In the genomic region with DNA sequence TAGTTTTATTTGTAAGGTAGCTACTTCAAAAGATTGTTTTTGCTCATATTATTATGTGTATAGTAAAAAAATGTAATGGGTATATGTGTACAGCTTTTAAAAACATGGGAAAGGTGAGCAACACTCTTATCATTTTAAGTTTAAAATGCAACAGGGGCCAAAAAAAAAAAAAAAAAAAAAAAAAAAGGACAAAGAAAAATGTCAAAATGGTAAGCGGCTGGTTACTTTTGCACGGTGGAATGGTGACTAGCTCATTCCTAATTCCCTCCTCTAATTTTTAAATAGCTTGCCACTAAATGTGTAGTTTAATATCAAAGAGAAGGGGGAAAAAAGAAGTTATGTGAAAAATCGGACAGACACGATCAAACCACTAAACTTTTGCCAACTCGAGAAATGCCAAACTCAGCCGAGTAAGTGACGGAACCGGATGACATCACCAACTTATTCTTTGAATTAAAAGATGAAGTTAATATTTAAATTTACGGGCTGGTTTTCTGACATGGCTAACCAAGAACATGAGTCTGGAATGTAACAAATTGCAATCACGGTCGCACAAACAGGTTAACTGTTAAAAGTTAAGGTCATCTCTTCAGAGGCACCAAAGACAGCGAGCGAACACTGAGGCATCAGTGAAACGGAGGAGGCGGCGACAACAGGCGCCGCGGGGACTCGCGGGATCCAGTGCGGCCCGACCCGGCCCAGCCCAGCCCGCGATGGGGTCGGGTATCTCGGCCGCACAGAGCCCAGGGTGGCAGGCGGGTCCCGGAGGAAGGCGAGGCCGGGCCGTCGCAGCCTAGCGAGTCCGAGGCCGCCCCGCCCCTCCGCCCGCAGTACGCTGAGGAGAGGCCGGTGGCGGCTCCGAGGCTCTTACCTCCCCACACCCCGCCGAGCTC, we compare ENCODE assay signal across 9 mouse cellular contexts. TPM values are rescaled to one million over a fixed set of nuclear protein-coding genes. Genes with fewer than 3 reads are reported as not detected.
DNase-seq lines count a peak whose midpoint lies in the region; ATAC-seq and TF ChIP-seq lines count a peak whose summit lies in the region.
"Had no signal": no experiment of that assay in that cellular context is flagged by ENCODE, and none has a peak within 500 bp of the region (broad histone marks: within the 10 kb centered on the region; RNA-seq: fewer than 3 reads in every experiment).

No protein-coding gene starts in this region.

- no peak for TF ChIP-seq CTCF in lung, adult 2 months (IDR thresholded peaks at IDR 0.05; ENCODE audit: insufficient read depth, low read length)
- TF ChIP-seq CTCF in hindbrain, postnatal 0 days (IDR thresholded peaks at IDR 0.05; ENCODE audit: low read depth), result no peak
- no peak for TF ChIP-seq CTCF in midbrain, postnatal 0 days (IDR thresholded peaks at IDR 0.05)

- no peak for TF ChIP-seq POLR2A in lung, adult 2 months (IDR thresholded peaks at IDR 0.05; ENCODE audit: borderline replicate concordance, extremely low read depth, low read depth, low read length)

- no peaks in the 10 kb centered on the region for H3K9me3 ChIP-seq in hindbrain, postnatal 0 days (ENCODE audit: low read length)
- no peaks in the 10 kb centered on the region for H3K9me3 ChIP-seq in midbrain, postnatal 0 days (ENCODE audit: low read length)

- intact Hi-C loops in left cerebral cortex, postnatal 4 days (cut with DNase I), result no loop called here

- ATAC-seq in hindbrain, postnatal 0 days, result peak; percentile 89
- ATAC-seq in midbrain, postnatal 0 days (ENCODE audit: low FRiP score), result peak; percentile 83; the same call in 1 of the 2 replicates

- peak overlapping the region; percentile 94 for H3K9ac ChIP-seq in hindbrain, postnatal 0 days (replicated peaks; ENCODE audit: low read length)
- H3K9ac ChIP-seq in midbrain, postnatal 0 days (replicated peaks; ENCODE audit: low read length, poor library complexity, severe bottlenecking), result peak overlapping the region; percentile 86

- peak overlapping the region; percentile 96 for H3K27ac ChIP-seq in hindbrain, postnatal 0 days
- peak overlapping the region; percentile 94 for H3K27ac ChIP-seq in midbrain, postnatal 0 days (ENCODE audit: low read depth, low read length)

- WGBS in lung, adult 2 months, result 1% methylated on average over 47 of the region's 47 CpGs
- 4% methylated on average over 44 of the region's 47 CpGs for WGBS in hindbrain, postnatal 0 days
- WGBS in midbrain, postnatal 0 days, result 2% methylated on average over 41 of the region's 47 CpGs

- H3K27me3 ChIP-seq in hindbrain, postnatal 0 days (ENCODE audit: insufficient read depth, low read length), result no peaks in the 10 kb centered on the region
- no peaks in the 10 kb centered on the region for H3K27me3 ChIP-seq in midbrain, postnatal 0 days (ENCODE audit: insufficient read depth, low read length)

- H3K4me3 ChIP-seq in lung, adult 2 months (replicated peaks; ENCODE audit: extremely low read depth, low read depth, low read length), result peak overlapping the region; percentile 98
- H3K4me3 ChIP-seq in hindbrain, postnatal 0 days (ENCODE audit: low read length), result peak overlapping the region; percentile 84
- peak overlapping the region; percentile 90 for H3K4me3 ChIP-seq in midbrain, postnatal 0 days (ENCODE audit: low read depth, low read length)

- DNase-seq in lung, adult 2 months, result no peak
- no peak for DNase-seq in lung, postnatal 14 days
- peak; percentile 8 for DNase-seq in c-Kit-positive CD71-negative TER-119-negative erythroid progenitor cells, embryonic 14.5 days (ENCODE audit: low read depth)
- DNase-seq in hindbrain, postnatal 0 days (ENCODE audit: low spot score), result peak; percentile 58
- DNase-seq in midbrain, postnatal 0 days (ENCODE audit: low spot score), result peak; percentile 44
- DNase-seq in left cerebral cortex, postnatal 4 days, result no peak
- no peak for DNase-seq in cerebellum, adult 18-20 months
- no peak for DNase-seq in frontal cortex, postnatal 10 days (ENCODE audit: low spot score in 2 of 2)

- no peaks in the 10 kb centered on the region for H3K36me3 ChIP-seq in hindbrain, postnatal 0 days (ENCODE audit: insufficient read depth, low read length)
- H3K36me3 ChIP-seq in midbrain, postnatal 0 days (ENCODE audit: insufficient read depth, low read length), result no peaks in the 10 kb centered on the region

- peaks cover 3% of the 10 kb centered on the region for H3K4me1 ChIP-seq in lung, adult 2 months (ENCODE audit: control insufficient read depth, insufficient read depth, low read length)
- H3K4me1 ChIP-seq in hindbrain, postnatal 0 days (ENCODE audit: insufficient read depth, low read length), result 0 out of 2 replicates have a peak, but pooled peaks cover 4% of the 10 kb centered on the region
- no peaks in the 10 kb centered on the region for H3K4me1 ChIP-seq in midbrain, postnatal 0 days (ENCODE audit: insufficient read depth, low read length)

- H3K4me2 ChIP-seq in hindbrain, postnatal 0 days (ENCODE audit: low read depth, low read length), result peak overlapping the region; percentile 75
- peak overlapping the region; percentile 66 for H3K4me2 ChIP-seq in midbrain, postnatal 0 days (ENCODE audit: low read depth, low read length, poor library complexity, severe bottlenecking)

RNA-seq across cellular contexts. Expression of gene Zfyve16, which starts 0.6 kb away (rescaled TPM):
- polyA plus RNA-seq in lung, adult 2 months (2012; rRNA removed), result 3.1 and 5.1 TPM in 2 replicates
- total RNA-seq in hindbrain, postnatal 0 days (2014; rRNA removed), result 10.6 and 13.5 TPM in 2 replicates
- polyA plus RNA-seq in hindbrain, postnatal 0 days (2015; fragmentation: Nextera tagmentation; extraction: Ambion mirVana), result 5.7 and 6.4 TPM in 2 replicates
- total RNA-seq in midbrain, postnatal 0 days (2014; rRNA removed), result 16.8 and 18.3 TPM in 2 replicates
- 5.1 and 6.1 TPM in 2 replicates for polyA plus RNA-seq in midbrain, postnatal 0 days (2015; fragmentation: Nextera tagmentation; extraction: Ambion mirVana)
- total RNA-seq in left cerebral cortex, postnatal 4 days (2021), result 10 to 100 TPM; 28.4 to 28.7 TPM

RNA-seq across cellular contexts. Expression of gene Spz1, which starts 45.9 kb away (rescaled TPM):
- not detected in 2 replicates for polyA plus RNA-seq in lung, adult 2 months (2012; rRNA removed)
- not detected in 2 replicates for total RNA-seq in hindbrain, postnatal 0 days (2014; rRNA removed)
- polyA plus RNA-seq in hindbrain, postnatal 0 days (2015; fragmentation: Nextera tagmentation; extraction: Ambion mirVana), result not detected in 2 replicates
- total RNA-seq in midbrain, postnatal 0 days (2014; rRNA removed), result not detected in 2 replicates
- polyA plus RNA-seq in midbrain, postnatal 0 days (2015; fragmentation: Nextera tagmentation; extraction: Ambion mirVana), result not detected in 2 replicates
- not detected for total RNA-seq in left cerebral cortex, postnatal 4 days (2021)
- polyA plus RNA-seq: large intestine, adult 2 months had no signal

RNA-seq across cellular contexts. Expression of gene Fam151b, which starts 46.3 kb away (rescaled TPM):
- 3.4 and 4.1 TPM in 2 replicates for polyA plus RNA-seq in lung, adult 2 months (2012; rRNA removed)
- 4.1 and 10.4 TPM in 2 replicates for total RNA-seq in hindbrain, postnatal 0 days (2014; rRNA removed)
- 0.16 TPM in 1 of 2 replicates, not detected in the other for polyA plus RNA-seq in hindbrain, postnatal 0 days (2015; fragmentation: Nextera tagmentation; extraction: Ambion mirVana)
- 6.4 and 7.3 TPM in 2 replicates for total RNA-seq in midbrain, postnatal 0 days (2014; rRNA removed)
- 0.17 TPM in 1 of 2 replicates, not detected in the other for polyA plus RNA-seq in midbrain, postnatal 0 days (2015; fragmentation: Nextera tagmentation; extraction: Ambion mirVana)
- 1 to 10 TPM; 7.5 to 7.6 TPM for total RNA-seq in left cerebral cortex, postnatal 4 days (2021)

Comparison
In these comparisons a context has a peak if more than half of its experiments do, and no peak if none do; other contexts are left out.
1. DNase-seq: peak in c-Kit-positive CD71-negative TER-119-negative erythroid progenitor cells, embryonic 14.5 days (single experiment), hindbrain, postnatal 0 days (single experiment) and midbrain, postnatal 0 days (single experiment); none in lung, adult 2 months (single experiment), lung, postnatal 14 days (single experiment), left cerebral cortex, postnatal 4 days (single experiment), cerebellum, adult 18-20 months (0 of 2) and frontal cortex, postnatal 10 days (0 of 2).
2. Peak in every context shown above with its lines, with median percentiles within 50 percentile points of each other: H3K4me3 ChIP-seq.